Mouse (Mus musculus): ENCODE results near the gene Ell. TPM values are rescaled to one million over a fixed set of nuclear protein-coding genes. Genes with fewer than 3 reads are reported as not detected.

Gene Ell
- polyA plus RNA-seq, 1 experiment from 2014 or later = 9.7 TPM

- H3K4me3 ChIP-seq (replicated peaks) = peak overlapping the region; percentile 72; the same call in 1 of the 2 replicates
- ATAC-seq (ENCODE audit: low read depth) = no peak
- H3K36me3 ChIP-seq = peaks cover 68% of the 10 kb centered on the region
These were observed 53.9 kb downstream of the Ell start for GRCm38 (mm10) chr8:70593173-70593572.

GRCm38 (mm10) chr8:70593961-70594609 lies 54.8 kb downstream of the Ell start, which contains the start of gene Isyna1:
Gene Isyna1 (plus strand): TSS chr8:70594373.
- DNase-seq = peak; percentile 83
- Histone ChIP-seq H3K9me3 (replicated peaks) (no peaks in the 10 kb centered on the region), H3K9ac (peak within 1 kb of the TSS; percentile 79), H3K27ac (peak within 1 kb of the TSS; percentile 82), H3K4me3 (replicated peaks) (peak within 1 kb of the TSS; percentile 72), H3K27me3 (no peaks in the 10 kb centered on the region), H3K4me2 (peak within 1 kb of the TSS; percentile 100), H3K36me3 (peaks cover 68% of the 10 kb centered on the region), H3K4me1 (replicated peaks) (peaks cover 72% of the 10 kb centered on the region)
- ATAC-seq (ENCODE audit: low read depth) = peak; percentile 88
- under 1% methylated on average over 40 of the region's 40 CpGs for WGBS (ENCODE audit: insufficient replicate concordance)

More at GRCm38 (mm10) chr8:70593173-70593572, 53.9 kb downstream of the Ell start:
- peaks cover 63% of the 10 kb centered on the region for H3K4me1 ChIP-seq (replicated peaks)
- 67% methylated on average over 8 of the region's 8 CpGs for WGBS (ENCODE audit: insufficient replicate concordance)
- H3K27me3 ChIP-seq = no peaks in the 10 kb centered on the region
- peak overlapping the region; percentile 79 for H3K9ac ChIP-seq
- H3K9me3 ChIP-seq (replicated peaks) = no peaks in the 10 kb centered on the region
- H3K27ac ChIP-seq = peak overlapping the region; percentile 82
- DNase-seq = no peak
- peak overlapping the region; percentile 100 for H3K4me2 ChIP-seq

- peak overlapping the region; percentile 82 for H3K27ac ChIP-seq
- no peaks in the 10 kb centered on the region for H3K27me3 ChIP-seq
- peak; percentile 3; the same call in 1 of the 2 replicates for ATAC-seq (ENCODE audit: low read depth)
- H3K4me1 ChIP-seq (replicated peaks) = peaks cover 80% of the 10 kb centered on the region
- DNase-seq = no peak
- H3K36me3 ChIP-seq = peaks cover 68% of the 10 kb centered on the region
- H3K9me3 ChIP-seq (replicated peaks) = no peaks in the 10 kb centered on the region
- WGBS (ENCODE audit: insufficient replicate concordance) = 6% methylated on average over 82 of the region's 82 CpGs
- peak overlapping the region; percentile 79 for H3K9ac ChIP-seq
- H3K4me2 ChIP-seq = peak overlapping the region; percentile 100
- H3K4me3 ChIP-seq (replicated peaks) = peak overlapping the region; percentile 72
These were observed 55.6 kb downstream of the Ell start for GRCm38 (mm10) chr8:70594621-70595564.

GRCm38 (mm10) chr8:70595811-70596210 lies 56.6 kb downstream of the Ell start:
- WGBS (ENCODE audit: insufficient replicate concordance) = 90% methylated on average over 12 of the region's 12 CpGs
- no peak for DNase-seq
- peaks cover 89% of the 10 kb centered on the region for H3K4me1 ChIP-seq (replicated peaks)
- H3K4me3 ChIP-seq (replicated peaks) = peak overlapping the region; percentile 72
- H3K27ac ChIP-seq = no peak overlapping the region
- no peak for ATAC-seq (ENCODE audit: low read depth)
- no peaks in the 10 kb centered on the region for H3K9me3 ChIP-seq (replicated peaks)
- peak overlapping the region; percentile 100 for H3K4me2 ChIP-seq
- H3K27me3 ChIP-seq = no peaks in the 10 kb centered on the region
- H3K9ac ChIP-seq = no peak overlapping the region
- peaks cover 62% of the 10 kb centered on the region for H3K36me3 ChIP-seq

- Histone ChIP-seq H3K36me3 (peaks cover 59% of the 10 kb centered on the region), H3K4me1 (replicated peaks) (peaks cover 93% of the 10 kb centered on the region), H3K27ac (no peak overlapping the region), H3K9me3 (replicated peaks) (no peaks in the 10 kb centered on the region), H3K9ac (no peak overlapping the region), H3K4me3 (replicated peaks) (no peak overlapping the region), H3K4me2 (peak overlapping the region; percentile 100), H3K27me3 (no peaks in the 10 kb centered on the region)
- WGBS (ENCODE audit: insufficient replicate concordance) = 90% methylated on average over 18 of the region's 18 CpGs
- DNase-seq = no peak
- ATAC-seq (ENCODE audit: low read depth) = no peak
These were observed 57.0 kb downstream of the Ell start for GRCm38 (mm10) chr8:70596216-70596615.

GRCm38 (mm10) chr8:70596775-70597416 lies 57.6 kb downstream of the Ell start:
- H3K4me1 ChIP-seq (replicated peaks) = peaks cover 96% of the 10 kb centered on the region
- no peak overlapping the region for H3K27ac ChIP-seq
- H3K36me3 ChIP-seq = peaks cover 55% of the 10 kb centered on the region
- no peak for ATAC-seq (ENCODE audit: low read depth)
- no peak overlapping the region for H3K9ac ChIP-seq
- H3K4me3 ChIP-seq (replicated peaks) = no peak overlapping the region
- H3K9me3 ChIP-seq (replicated peaks) = no peaks in the 10 kb centered on the region
- H3K27me3 ChIP-seq = no peaks in the 10 kb centered on the region
- H3K4me2 ChIP-seq = no peak overlapping the region
- DNase-seq = no peak
- 81% methylated on average over 17 of the region's 17 CpGs for WGBS (ENCODE audit: insufficient replicate concordance)

- no peak overlapping the region for H3K27ac ChIP-seq
- H3K9me3 ChIP-seq (replicated peaks) = no peaks in the 10 kb centered on the region
- peak overlapping the region; percentile 51 for H3K9ac ChIP-seq
- 62% methylated on average over 65 of the region's 68 CpGs for WGBS (ENCODE audit: insufficient replicate concordance)
- H3K36me3 ChIP-seq = peaks cover 59% of the 10 kb centered on the region
- no peaks in the 10 kb centered on the region for H3K27me3 ChIP-seq
- peak overlapping the region; percentile 42 for H3K4me3 ChIP-seq (replicated peaks)
- DNase-seq = no peak
- peaks cover 97% of the 10 kb centered on the region for H3K4me1 ChIP-seq (replicated peaks)
- H3K4me2 ChIP-seq = peak overlapping the region; percentile 60
- no peak for ATAC-seq (ENCODE audit: low read depth)
These were observed 58.4 kb downstream of the Ell start for GRCm38 (mm10) chr8:70597417-70598272.

- Histone ChIP-seq H3K27ac (no peak overlapping the region), H3K4me1 (replicated peaks) (peaks cover 92% of the 10 kb centered on the region), H3K4me2 (peak overlapping the region; percentile 60), H3K4me3 (replicated peaks) (peak overlapping the region; percentile 42), H3K9ac (peak overlapping the region; percentile 51), H3K9me3 (replicated peaks) (no peaks in the 10 kb centered on the region), H3K27me3 (no peaks in the 10 kb centered on the region), H3K36me3 (peaks cover 65% of the 10 kb centered on the region)
- 39% methylated on average over 29 of the region's 29 CpGs for WGBS (ENCODE audit: insufficient replicate concordance)
- no peak for ATAC-seq (ENCODE audit: low read depth)
- DNase-seq = no peak
These were observed 59.0 kb downstream of the Ell start for GRCm38 (mm10) chr8:70598283-70598682.

GRCm38 (mm10) chr8:70598722-70599121 lies 59.5 kb downstream of the Ell start:
- DNase-seq (no peak), ATAC-seq (ENCODE audit: low read depth) (no peak)
- Histone ChIP-seq H3K36me3 (peaks cover 65% of the 10 kb centered on the region), H3K9me3 (replicated peaks) (no peaks in the 10 kb centered on the region), H3K27ac (no peak overlapping the region), H3K4me3 (replicated peaks) (no peak overlapping the region), H3K27me3 (no peaks in the 10 kb centered on the region), H3K4me2 (peak overlapping the region; percentile 60), H3K4me1 (replicated peaks) (peaks cover 88% of the 10 kb centered on the region), H3K9ac (no peak overlapping the region)
- 70% methylated on average over 10 of the region's 10 CpGs for WGBS (ENCODE audit: insufficient replicate concordance)

- H3K4me3 ChIP-seq (replicated peaks) = no peak overlapping the region
- no peaks in the 10 kb centered on the region for H3K27me3 ChIP-seq
- ATAC-seq (ENCODE audit: low read depth) (no peak), DNase-seq (no peak)
- no peak overlapping the region for H3K9ac ChIP-seq
- no peak overlapping the region for H3K4me2 ChIP-seq
- H3K9me3 ChIP-seq (replicated peaks) = no peaks in the 10 kb centered on the region
- peaks cover 65% of the 10 kb centered on the region for H3K36me3 ChIP-seq
- peaks cover 87% of the 10 kb centered on the region for H3K4me1 ChIP-seq (replicated peaks)
- 71% methylated on average over 12 of the region's 12 CpGs for WGBS (ENCODE audit: insufficient replicate concordance)
- H3K27ac ChIP-seq = no peak overlapping the region
These were observed 60.4 kb downstream of the Ell start for GRCm38 (mm10) chr8:70599507-70600290.
